Mouse (Mus musculus) stomach, embryonic 16.5 days (tissue): ENCODE measurements around the gene Defb41. TPM values are rescaled to one million over a fixed set of nuclear protein-coding genes. Genes with fewer than 3 reads are reported as not detected.
"Not testable (repeated sequence)": the region's sequence is repeated elsewhere in the genome, so short reads cannot be mapped to it uniquely, and the experiment has no call there.

ENCODE experiments used
- ATAC-seq: fragments of 200-750 bp; cut with Nextera tagmentation; 2 replicates; pipeline ENCODE4 v1.8.0; 2017; ENCODE audit warnings: moderate number of reproducible peaks, moderate TSS enrichment; ENCODE audit not compliant: insufficient read depth, low FRiP score
- H3K27ac ChIP-seq: fragments of 300-500 bp; sonication (generic); 2 replicates; pipeline ENCODE4 v1.5.1; 2014; ENCODE audit warnings: low read length
- H3K27me3 ChIP-seq: fragments of 300-500 bp; sonication (generic); 2 replicates; pipeline ENCODE4 v1.6.1; 2014; ENCODE audit warnings: low read length, control low read depth, mixed read lengths; ENCODE audit not compliant: control insufficient read depth, insufficient read depth
- H3K36me3 ChIP-seq: fragments of 300-500 bp; sonication (generic); 2 replicates; pipeline ENCODE4 v1.6.1; 2014; ENCODE audit warnings: low read length; ENCODE audit not compliant: control insufficient read depth, insufficient read depth
- H3K4me1 ChIP-seq: fragments of 300-500 bp; sonication (generic); 2 replicates; pipeline ENCODE4 v1.6.1; 2014; ENCODE audit warnings: low read length, control low read depth, mixed read lengths; ENCODE audit not compliant: control insufficient read depth, insufficient read depth
- H3K4me2 ChIP-seq: fragments of 300-500 bp; sonication (generic); 2 replicates; pipeline ENCODE4 v1.6.1; 2014; ENCODE audit warnings: low read depth, low read length, mixed read lengths
- H3K4me3 ChIP-seq: fragments of 300-500 bp; sonication (generic); replicated peaks from 2 replicates; pipeline ENCODE4 v1.5.1; 2014; ENCODE audit warnings: mild to moderate bottlenecking, low read length
- H3K9ac ChIP-seq: fragments of 300-500 bp; sonication (generic); 2 replicates; pipeline ENCODE4 v1.6.1; 2014; ENCODE audit warnings: low read length
- H3K9me3 ChIP-seq: fragments of 300-500 bp; sonication (generic); replicated peaks from 2 replicates; pipeline ENCODE4 v1.6.1; 2016; ENCODE audit warnings: low read length, control low read depth; ENCODE audit not compliant: control insufficient read depth
- WGBS: fragments of 180-500 bp; shearing (Covaris S2); extraction: QIAGEN DNeasy Blood & Tissue Kit; methylation state at CpG from one replicate; pipeline ENCODE4 v1.1.7; 2014; 5-methylcytosine and 5-hydroxymethylcytosine counted together
- polyA plus RNA-seq: library from polyadenylated mRNA; unstranded; fragments of >200 nt; fragmentation: Nextera tagmentation; extraction: Ambion mirVana; gene quantifications from 2 replicates; pipeline ENCODE4 v1.2.1, GENCODE M21; 2015

Defb41 gene
- not detected in 2 replicates for polyA plus RNA-seq

GRCm38 (mm10) chr1:18265038-18265437, at the start of gene Defb41:
TSS of gene Defb41 (minus strand) at chr1:18265138.
- Histone ChIP-seq H3K27me3 (no peaks in the 10 kb centered on the region), H3K4me2 (no peak within 1 kb of the TSS), H3K4me1 (no peaks in the 10 kb centered on the region), H3K36me3 (no peaks in the 10 kb centered on the region), H3K9me3 (no peaks in the 10 kb centered on the region), H3K27ac (no peak within 1 kb of the TSS), H3K9ac (no peak within 1 kb of the TSS), H3K4me3 (no peak within 1 kb of the TSS)
- no peak for ATAC-seq

- no peaks in the 10 kb centered on the region for H3K4me1 ChIP-seq
- H3K27ac ChIP-seq: no peak overlapping the region
- WGBS: 81% methylated on average over 4 of the region's 4 CpGs
- H3K4me2 ChIP-seq: no peak overlapping the region
- H3K27me3 ChIP-seq: no peaks in the 10 kb centered on the region
- H3K4me3 ChIP-seq: no peak overlapping the region
- no peak for ATAC-seq
- no peaks in the 10 kb centered on the region for H3K36me3 ChIP-seq
- no peaks in the 10 kb centered on the region for H3K9me3 ChIP-seq
- no peak overlapping the region for H3K9ac ChIP-seq
Observed at GRCm38 (mm10) chr1:18308474-18308829, 43.5 kb upstream of the Defb41 start.

- H3K4me2 ChIP-seq: no peak overlapping the region
- no peaks in the 10 kb centered on the region for H3K9me3 ChIP-seq
- no peak for ATAC-seq
- no peak overlapping the region for H3K4me3 ChIP-seq
- H3K27ac ChIP-seq: no peak overlapping the region
- H3K36me3 ChIP-seq: no peaks in the 10 kb centered on the region
- no peak overlapping the region for H3K9ac ChIP-seq
- 79% methylated on average over 12 of the region's 12 CpGs for WGBS
- H3K4me1 ChIP-seq: no peaks in the 10 kb centered on the region
- no peaks in the 10 kb centered on the region for H3K27me3 ChIP-seq
Observed at GRCm38 (mm10) chr1:18307545-18308473, 42.9 kb upstream of the Defb41 start.

DNA sequence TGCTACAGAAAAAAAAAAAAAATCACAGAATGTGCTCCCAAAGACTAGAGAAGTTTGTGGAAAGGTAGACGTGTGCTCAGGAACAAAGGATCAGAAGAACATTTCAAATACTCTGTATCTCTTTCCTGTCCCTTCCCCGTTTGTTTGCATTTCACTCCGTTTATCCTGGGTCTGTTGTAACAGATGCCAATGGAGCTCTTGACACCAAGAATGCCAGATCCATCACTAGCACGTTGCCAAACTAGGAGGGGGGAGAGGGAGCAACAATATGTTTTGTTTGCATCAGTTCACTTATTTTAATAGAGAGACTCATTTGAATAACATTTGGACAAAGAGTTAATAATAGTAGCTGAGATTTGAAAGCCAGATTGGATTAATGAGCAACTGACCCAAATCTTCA, 27.6 kb upstream of the Defb41 start:
- no peaks in the 10 kb centered on the region for H3K27me3 ChIP-seq
- H3K27ac ChIP-seq: no peak overlapping the region
- H3K4me2 ChIP-seq: no peak overlapping the region
- no peak overlapping the region for H3K9ac ChIP-seq
- no peaks in the 10 kb centered on the region for H3K9me3 ChIP-seq
- WGBS: 6% methylated on average over 4 of the region's 4 CpGs
- H3K4me3 ChIP-seq: no peak overlapping the region
- no peaks in the 10 kb centered on the region for H3K36me3 ChIP-seq
- no peaks in the 10 kb centered on the region for H3K4me1 ChIP-seq
- no peak for ATAC-seq

GRCm38 (mm10) chr1:18288860-18289259, 23.9 kb upstream of the Defb41 start:
- Histone ChIP-seq H3K27ac (no peak overlapping the region), H3K4me1 (no peaks in the 10 kb centered on the region), H3K4me3 (no peak overlapping the region), H3K9ac (no peak overlapping the region), H3K4me2 (no peak overlapping the region), H3K27me3 (no peaks in the 10 kb centered on the region), H3K36me3 (no peaks in the 10 kb centered on the region), H3K9me3 (no peaks in the 10 kb centered on the region)
- no peak for ATAC-seq
- 45% methylated on average over 3 of the region's 3 CpGs for WGBS

GRCm38 (mm10) chr1:18287371-18287770, 22.4 kb upstream of the Defb41 start:
- Histone ChIP-seq H3K36me3 (no peaks in the 10 kb centered on the region), H3K9me3 (no peaks in the 10 kb centered on the region)
- ATAC-seq: no peak

GRCm38 (mm10) chr1:18271095-18271494, 6.2 kb upstream of the Defb41 start:
- Histone ChIP-seq H3K4me2 (no peak overlapping the region), H3K9me3 (no peaks in the 10 kb centered on the region), H3K4me1 (no peaks in the 10 kb centered on the region), H3K4me3 (no peak overlapping the region), H3K27ac (no peak overlapping the region), H3K27me3 (no peaks in the 10 kb centered on the region), H3K9ac (no peak overlapping the region), H3K36me3 (no peaks in the 10 kb centered on the region)
- WGBS: 78% methylated on average over 4 of the region's 4 CpGs
- no peak for ATAC-seq

More at GRCm38 (mm10) chr1:18287371-18287770, 22.4 kb upstream of the Defb41 start:
- Histone ChIP-seq H3K4me3 (no peak overlapping the region), H3K4me2 (no peak overlapping the region), H3K27me3 (no peaks in the 10 kb centered on the region), H3K4me1 (no peaks in the 10 kb centered on the region), H3K27ac (no peak overlapping the region), H3K9ac (no peak overlapping the region)

GRCm38 (mm10) chr1:18268845-18269244, 3.9 kb upstream of the Defb41 start:
- H3K4me2 ChIP-seq: no peak overlapping the region
- ATAC-seq: no peak
- 71% methylated on average over 5 of the region's 5 CpGs for WGBS
- H3K27me3 ChIP-seq: no peaks in the 10 kb centered on the region
- no peak overlapping the region for H3K4me3 ChIP-seq
- no peaks in the 10 kb centered on the region for H3K36me3 ChIP-seq
- H3K27ac ChIP-seq: no peak overlapping the region
- H3K4me1 ChIP-seq: no peaks in the 10 kb centered on the region
- H3K9me3 ChIP-seq: no peaks in the 10 kb centered on the region
- no peak overlapping the region for H3K9ac ChIP-seq

- not testable (repeated sequence) for H3K9ac ChIP-seq, ATAC-seq, H3K4me1 ChIP-seq, H3K4me3 ChIP-seq, H3K36me3 ChIP-seq, H3K9me3 ChIP-seq, H3K27me3 ChIP-seq, H3K4me2 ChIP-seq, H3K27ac ChIP-seq
- WGBS: 89% methylated on average over 9 of the region's 9 CpGs
Observed at GRCm38 (mm10) chr1:18245801-18246580, 18.9 kb downstream of the Defb41 start.
